Mouse (Mus musculus): ENCODE measurements at regions not wholly inside any gene's neighbourhood (a gene's known extent, or its start where the extent isn't known, plus 50 kb on each side); places are given as distances from the start of the nearest gene placed in this dataset.

DNA sequence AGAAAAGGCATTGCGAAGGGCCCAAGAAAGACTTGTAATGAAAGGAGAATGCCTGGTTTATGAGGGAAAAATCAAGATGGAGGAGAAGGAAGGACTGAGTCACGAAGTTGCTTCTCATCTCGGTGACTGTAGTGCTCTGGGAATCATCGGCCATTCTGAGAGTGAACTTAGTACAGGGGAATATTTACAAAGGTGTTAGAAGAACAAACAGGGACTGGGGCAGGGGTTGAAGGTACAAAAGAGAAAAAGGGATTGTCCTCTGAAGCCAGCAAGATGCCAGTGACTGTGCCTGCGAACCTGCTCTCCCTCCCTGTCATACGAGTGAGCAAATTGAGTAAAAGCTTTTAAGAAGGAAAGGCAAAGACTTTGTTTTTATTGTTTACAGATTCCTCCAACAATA, 78.1 kb upstream of the Ywhaq start:
- H3K9ac ChIP-seq (ENCODE audit: low read depth, poor library complexity, severe bottlenecking): no peak overlapping the region
- H3K36me3 ChIP-seq (ENCODE audit: control insufficient read depth, insufficient read depth, low read length, poor library complexity, severe bottlenecking): no peaks in the 10 kb centered on the region
- no peak overlapping the region for H3K27ac ChIP-seq (ENCODE audit: insufficient read depth, low read length)
- TF ChIP-seq POLR2A (IDR thresholded peaks at IDR 0.05; ENCODE audit: insufficient read depth, low read length) (no peak), CTCF (IDR thresholded peaks at IDR 0.05; ENCODE audit: low read depth, low read length) (no peak), EP300 (IDR thresholded peaks at IDR 0.05; ENCODE audit: insufficient read depth, low read depth, low read length) (no peak)
- no peak overlapping the region for H3K4me3 ChIP-seq (ENCODE audit: low read depth, low read length)
- no peaks in the 10 kb centered on the region for H3K9me3 ChIP-seq (replicated peaks; ENCODE audit: control insufficient read depth, insufficient read depth, low read length, poor library complexity, severe bottlenecking)
- no peaks in the 10 kb centered on the region for H3K27me3 ChIP-seq (ENCODE audit: control insufficient read depth, insufficient read depth, low read length, poor library complexity, severe bottlenecking)
- no peaks in the 10 kb centered on the region for H3K4me1 ChIP-seq (ENCODE audit: control insufficient read depth, insufficient read depth, low read length)

DNA sequence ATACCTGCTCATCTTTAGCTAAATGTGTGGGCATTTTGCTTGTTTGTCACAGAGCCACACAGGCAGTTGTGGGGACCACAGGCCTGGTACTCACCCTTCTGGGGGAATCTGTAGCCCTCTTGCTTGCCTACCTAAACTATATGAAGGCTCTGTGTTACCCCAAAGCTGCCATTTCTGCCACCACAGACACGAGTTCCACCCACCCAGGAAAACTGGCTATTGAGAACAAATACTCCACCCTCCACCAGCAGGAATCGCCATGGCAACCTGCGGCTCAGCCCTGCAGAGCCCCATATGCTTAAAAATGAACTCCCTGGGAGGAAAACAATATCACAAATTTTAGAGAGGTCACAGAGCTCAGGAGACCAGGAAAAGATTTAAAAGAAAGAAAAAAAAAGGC, 76.0 kb upstream of the Ywhaq start:
- Histone ChIP-seq H3K9ac (ENCODE audit: low read depth, poor library complexity, severe bottlenecking) (no peak overlapping the region), H3K27ac (ENCODE audit: insufficient read depth, low read length) (no peak overlapping the region), H3K4me3 (ENCODE audit: low read depth, low read length) (no peak overlapping the region), H3K27me3 (ENCODE audit: control insufficient read depth, insufficient read depth, low read length, poor library complexity, severe bottlenecking) (no peaks in the 10 kb centered on the region), H3K9me3 (replicated peaks; ENCODE audit: control insufficient read depth, insufficient read depth, low read length, poor library complexity, severe bottlenecking) (no peaks in the 10 kb centered on the region), H3K4me1 (ENCODE audit: control insufficient read depth, insufficient read depth, low read length) (no peaks in the 10 kb centered on the region), H3K36me3 (ENCODE audit: control insufficient read depth, insufficient read depth, low read length, poor library complexity, severe bottlenecking) (no peaks in the 10 kb centered on the region)
- TF ChIP-seq EP300 (IDR thresholded peaks at IDR 0.05; ENCODE audit: insufficient read depth, low read depth, low read length): no peak
- no peak for TF ChIP-seq CTCF (IDR thresholded peaks at IDR 0.05; ENCODE audit: low read depth, low read length)
- no peak for TF ChIP-seq POLR2A (IDR thresholded peaks at IDR 0.05; ENCODE audit: insufficient read depth, low read length)

GRCm38 (mm10) chr12:21492549-21493291, 75.3 kb upstream of the Ywhaq start:
- Histone ChIP-seq H3K9ac (ENCODE audit: low read depth, poor library complexity, severe bottlenecking) (no peak overlapping the region), H3K27ac (ENCODE audit: insufficient read depth, low read length) (no peak overlapping the region), H3K27me3 (ENCODE audit: control insufficient read depth, insufficient read depth, low read length, poor library complexity, severe bottlenecking) (no peaks in the 10 kb centered on the region), H3K9me3 (replicated peaks; ENCODE audit: control insufficient read depth, insufficient read depth, low read length, poor library complexity, severe bottlenecking) (no peaks in the 10 kb centered on the region), H3K36me3 (ENCODE audit: control insufficient read depth, insufficient read depth, low read length, poor library complexity, severe bottlenecking) (no peaks in the 10 kb centered on the region), H3K4me1 (ENCODE audit: control insufficient read depth, insufficient read depth, low read length) (no peaks in the 10 kb centered on the region), H3K4me3 (ENCODE audit: low read depth, low read length) (no peak overlapping the region)
- TF ChIP-seq EP300 (IDR thresholded peaks at IDR 0.05; ENCODE audit: insufficient read depth, low read depth, low read length): no peak
- TF ChIP-seq POLR2A (IDR thresholded peaks at IDR 0.05; ENCODE audit: insufficient read depth, low read length): no peak
- no peak for TF ChIP-seq CTCF (IDR thresholded peaks at IDR 0.05; ENCODE audit: low read depth, low read length)

GRCm38 (mm10) chr12:21481644-21482043, 64.2 kb upstream of the Ywhaq start:
- H3K27ac ChIP-seq (ENCODE audit: insufficient read depth, low read length): no peak overlapping the region
- no peak overlapping the region for H3K9ac ChIP-seq (ENCODE audit: low read depth, poor library complexity, severe bottlenecking)
- TF ChIP-seq CTCF (IDR thresholded peaks at IDR 0.05; ENCODE audit: low read depth, low read length): no peak
- no peak for TF ChIP-seq POLR2A (IDR thresholded peaks at IDR 0.05; ENCODE audit: insufficient read depth, low read length)
- TF ChIP-seq EP300 (IDR thresholded peaks at IDR 0.05; ENCODE audit: insufficient read depth, low read depth, low read length): no peak
- no peaks in the 10 kb centered on the region for H3K4me1 ChIP-seq (ENCODE audit: control insufficient read depth, insufficient read depth, low read length)
- no peaks in the 10 kb centered on the region for H3K36me3 ChIP-seq (ENCODE audit: control insufficient read depth, insufficient read depth, low read length, poor library complexity, severe bottlenecking)
- H3K9me3 ChIP-seq (replicated peaks; ENCODE audit: control insufficient read depth, insufficient read depth, low read length, poor library complexity, severe bottlenecking): no peaks in the 10 kb centered on the region
- H3K4me3 ChIP-seq (ENCODE audit: low read depth, low read length): no peak overlapping the region
- H3K27me3 ChIP-seq (ENCODE audit: control insufficient read depth, insufficient read depth, low read length, poor library complexity, severe bottlenecking): no peaks in the 10 kb centered on the region

DNA sequence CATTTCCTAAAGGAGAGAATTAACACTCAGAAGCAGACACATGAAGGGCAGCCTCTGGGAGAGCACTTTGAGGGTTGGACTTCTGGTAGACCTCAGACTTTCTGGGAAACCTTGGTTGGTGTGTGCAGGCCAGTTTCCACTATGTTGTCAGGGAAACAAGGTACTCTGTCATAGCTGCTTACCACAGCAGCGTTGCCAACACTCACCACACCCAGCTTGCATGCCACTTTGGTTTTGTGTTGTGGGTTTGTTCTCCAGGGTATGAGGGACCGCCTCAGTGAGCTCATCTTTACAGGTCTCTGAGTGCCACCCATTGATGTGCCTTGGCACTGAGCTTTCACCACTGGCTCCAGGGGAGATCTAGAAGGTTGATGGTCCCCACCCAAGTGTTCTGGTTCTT, 62.8 kb upstream of the Ywhaq start:
- no peaks in the 10 kb centered on the region for H3K36me3 ChIP-seq (ENCODE audit: control insufficient read depth, insufficient read depth, low read length, poor library complexity, severe bottlenecking)
- H3K27me3 ChIP-seq (ENCODE audit: control insufficient read depth, insufficient read depth, low read length, poor library complexity, severe bottlenecking): no peaks in the 10 kb centered on the region
- H3K9me3 ChIP-seq (replicated peaks; ENCODE audit: control insufficient read depth, insufficient read depth, low read length, poor library complexity, severe bottlenecking): no peaks in the 10 kb centered on the region
- no peaks in the 10 kb centered on the region for H3K4me1 ChIP-seq (ENCODE audit: control insufficient read depth, insufficient read depth, low read length)
- no peak overlapping the region for H3K4me3 ChIP-seq (ENCODE audit: low read depth, low read length)
- no peak overlapping the region for H3K27ac ChIP-seq (ENCODE audit: insufficient read depth, low read length)
- no peak overlapping the region for H3K9ac ChIP-seq (ENCODE audit: low read depth, poor library complexity, severe bottlenecking)
- no peak for TF ChIP-seq CTCF (IDR thresholded peaks at IDR 0.05; ENCODE audit: low read depth, low read length)

DNA sequence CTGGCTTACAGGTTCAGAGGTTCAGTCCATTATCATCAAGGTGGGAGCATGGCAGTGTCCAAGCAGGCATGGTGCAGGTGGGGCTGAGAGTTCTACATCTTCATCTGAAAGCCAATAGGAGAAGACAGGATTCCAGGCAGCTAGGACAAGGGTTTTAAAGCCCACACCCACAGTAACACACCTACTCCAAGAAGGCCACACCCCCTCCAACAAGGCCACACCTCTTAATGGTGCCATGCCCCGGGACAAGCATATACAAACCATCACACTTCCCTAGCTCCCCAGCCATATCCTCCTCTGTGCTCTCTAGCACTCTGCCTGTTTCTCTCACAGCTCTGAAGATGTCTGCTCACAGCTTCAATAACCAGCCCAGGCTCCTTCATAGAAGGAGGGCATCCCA, 61.8 kb upstream of the Ywhaq start:
- Histone ChIP-seq H3K27ac (ENCODE audit: insufficient read depth, low read length) (no peak overlapping the region), H3K9me3 (replicated peaks; ENCODE audit: control insufficient read depth, insufficient read depth, low read length, poor library complexity, severe bottlenecking) (no peaks in the 10 kb centered on the region), H3K36me3 (ENCODE audit: control insufficient read depth, insufficient read depth, low read length, poor library complexity, severe bottlenecking) (no peaks in the 10 kb centered on the region), H3K4me3 (ENCODE audit: low read depth, low read length) (no peak overlapping the region), H3K9ac (ENCODE audit: low read depth, poor library complexity, severe bottlenecking) (no peak overlapping the region), H3K27me3 (ENCODE audit: control insufficient read depth, insufficient read depth, low read length, poor library complexity, severe bottlenecking) (no peaks in the 10 kb centered on the region), H3K4me1 (ENCODE audit: control insufficient read depth, insufficient read depth, low read length) (no peaks in the 10 kb centered on the region)
- no peak for TF ChIP-seq CTCF (IDR thresholded peaks at IDR 0.05; ENCODE audit: low read depth, low read length)
- TF ChIP-seq POLR2A (IDR thresholded peaks at IDR 0.05; ENCODE audit: insufficient read depth, low read length): no peak
- no peak for TF ChIP-seq EP300 (IDR thresholded peaks at IDR 0.05; ENCODE audit: insufficient read depth, low read depth, low read length)

Measured in ES-Bruce4 (cell line).